Mouse (Mus musculus): Measurements from ENCODE around the gene Dab2ip. TPM values are rescaled to one million over a fixed set of nuclear protein-coding genes. Genes with fewer than 3 reads are reported as not detected.

The Dab2ip gene
- polyA plus RNA-seq (2021; fragmentation: Nextera tagmentation) = 12.3 and 23.7 TPM in 2 replicates
- long read RNA-seq, experiment 1, full-length matches to known transcripts = 5 of 111 reads
- long read RNA-seq, experiment 1, partial matches to known transcripts = 57 of 111 reads
- long read RNA-seq, experiment 1, other reads (novel, unspliced or antisense) = 49 of 111 reads
- long read RNA-seq, experiment 2, partial matches to known transcripts = 9 of 25 reads
- long read RNA-seq, experiment 2, other reads (novel, unspliced or antisense) = 16 of 25 reads

GRCm38 (mm10) chr2:35557911-35558825, at the start of gene Dab2ip:
Dab2ip (plus strand) TSS chr2:35558266.

Other genes starting within 250 kb of the Dab2ip start
- gene Stom, start 221.3 kb upstream of the Dab2ip start, polyA plus RNA-seq (2021; fragmentation: Nextera tagmentation) = 6.0 and 7.7 TPM in 2 replicates
- not detected in 2 replicates for gene 4930568D16Rik, start 190.5 kb upstream of the Dab2ip start, polyA plus RNA-seq (2021; fragmentation: Nextera tagmentation)
- gene 4930402F06Rik, start 161.1 kb upstream of the Dab2ip start, polyA plus RNA-seq (2021; fragmentation: Nextera tagmentation) = not detected in 2 replicates
- gene Ggta1, start 95.0 kb upstream of the Dab2ip start, polyA plus RNA-seq (2021; fragmentation: Nextera tagmentation) = 1.8 TPM in 2 replicates

All from left cerebral cortex, adult 6 months (tissue).